Mouse (Mus musculus): ENCODE measurements around the gene Ropn1l. TPM values are rescaled to one million over a fixed set of nuclear protein-coding genes. Genes with fewer than 3 reads are reported as not detected.

Ropn1l gene
- total and polyA plus RNA-seq, 3 experiments: 0.96 to 1.7 TPM; not detected in 1

DNA sequence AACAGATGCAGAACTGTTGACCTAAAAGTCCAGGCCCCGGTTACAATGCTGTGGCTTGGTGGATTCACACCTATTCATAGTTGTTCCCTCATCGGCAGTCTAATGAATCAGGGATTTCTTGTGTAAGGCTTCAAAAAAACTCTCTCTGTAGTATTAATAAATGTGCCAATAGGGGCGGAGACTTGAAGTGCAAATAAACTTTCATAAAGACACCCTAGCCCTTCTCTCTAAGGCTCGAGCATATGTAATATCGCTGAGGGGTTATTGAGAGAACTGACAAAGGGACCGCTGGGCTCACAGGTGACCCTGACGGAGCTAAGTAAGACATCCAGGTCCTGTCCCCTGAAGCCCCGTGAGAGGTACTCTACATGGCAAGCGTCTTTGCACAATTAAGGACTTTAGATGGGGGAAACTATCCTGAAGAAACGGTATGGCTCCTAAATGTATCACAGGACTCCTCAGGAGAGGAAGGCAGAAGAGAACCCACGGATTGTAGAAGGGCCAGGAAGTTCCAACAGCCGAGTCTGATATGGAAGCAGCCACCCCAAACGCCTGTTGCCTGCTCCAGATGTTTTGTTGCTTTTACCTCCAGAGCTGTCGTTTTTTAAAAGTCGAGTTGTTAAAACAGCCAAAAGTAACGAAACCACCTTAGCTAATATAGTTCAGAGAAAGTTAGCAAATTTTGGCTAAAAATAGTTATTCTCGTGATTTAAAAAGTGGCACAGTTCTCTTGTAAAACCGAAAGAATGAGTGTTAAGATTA, 1.0 kb downstream of the Ropn1l start:
- no peaks in the 10 kb centered on the region for H3K9me3 ChIP-seq (replicated peaks; ENCODE audit: insufficient read depth, low read length)
- TF ChIP-seq TBP (IDR thresholded peaks at IDR 0.05; ENCODE audit: low read depth, low read length): no peak
- no peak for TF ChIP-seq POLR2AphosphoS5 (IDR thresholded peaks at IDR 0.05; ENCODE audit: borderline replicate concordance, low read depth, low read length)
- TF ChIP-seq USF1 (IDR thresholded peaks at IDR 0.05; ENCODE audit: low read depth, low read length): no peak
- no peak for TF ChIP-seq GABPA (IDR thresholded peaks at IDR 0.05; ENCODE audit: low read depth, low read length)
- no peak for TF ChIP-seq JUND (IDR thresholded peaks at IDR 0.05; ENCODE audit: low read depth, low read length)
- no peak for TF ChIP-seq E2F4 (IDR thresholded peaks at IDR 0.05; ENCODE audit: borderline replicate concordance, low read depth, low read length)
- TF ChIP-seq USF2 (IDR thresholded peaks at IDR 0.05; ENCODE audit: borderline replicate concordance in 1 of 2, insufficient read depth in 1 of 2, low read depth in 1 of 2, low read length in 2 of 2): no peak
- TF ChIP-seq ZMIZ1 (IDR thresholded peaks at IDR 0.05; ENCODE audit: low read depth, low read length): no peak; the same call in 1 of the 2 replicates
- TF ChIP-seq ETS1 (IDR thresholded peaks at IDR 0.05; ENCODE audit: low read depth, low read length): no peak
- no peak for TF ChIP-seq HCFC1 (IDR thresholded peaks at IDR 0.05; ENCODE audit: low read depth, low read length)
- TF ChIP-seq POLR2A (IDR thresholded peaks at IDR 0.05; ENCODE audit: control insufficient read depth in 1 of 2, insufficient read depth in 1 of 2, low read depth in 1 of 2, low read length in 2 of 2, poor library complexity in 1 of 2): no peak
- no peak for TF ChIP-seq MAX (IDR thresholded peaks at IDR 0.05; ENCODE audit: low read length)
- no peak for TF ChIP-seq POLR2AphosphoS2 (IDR thresholded peaks at IDR 0.05; ENCODE audit: low read length)
- no peak for TF ChIP-seq MAFK (IDR thresholded peaks at IDR 0.05; ENCODE audit: borderline replicate concordance, low read depth, low read length)
- 0 out of 2 replicates have a peak, but pooled peaks have one; percentile 44 for TF ChIP-seq UBTF (IDR thresholded peaks at IDR 0.05; ENCODE audit: borderline replicate concordance, insufficient read depth, low read depth, low read length)
- TF ChIP-seq MYC (IDR thresholded peaks at IDR 0.05; ENCODE audit: low read depth, low read length): peak; percentile 58; the same call in 1 of the 2 replicates
- no peak for TF ChIP-seq SIN3A (IDR thresholded peaks at IDR 0.05; ENCODE audit: low read length)
- no peak for TF ChIP-seq MEF2A (IDR thresholded peaks at IDR 0.05; ENCODE audit: extremely low read depth, insufficient replicate concordance, low read depth, low read length, poor library complexity, severe bottlenecking)
- peak; percentile 94 for TF ChIP-seq CHD1 (IDR thresholded peaks at IDR 0.05; ENCODE audit: low read depth, low read length)
- 0 out of 2 replicates have a peak, but pooled peaks have one; percentile 11 for TF ChIP-seq SMC3 (IDR thresholded peaks at IDR 0.05; ENCODE audit: low read depth, low read length)
- no peak for TF ChIP-seq BHLHE40 (IDR thresholded peaks at IDR 0.05; ENCODE audit: borderline replicate concordance, low read depth, low read length)
- TF ChIP-seq EP300 (IDR thresholded peaks at IDR 0.05; ENCODE audit: low read depth in 1 of 2, low read length in 2 of 2): peak in 1 of 2 experiments; percentile 35; a peak in 1 of 4 replicates
- 0 out of 2 replicates have a peak, but pooled peaks have one; percentile 3 for TF ChIP-seq ZNF384 (IDR thresholded peaks at IDR 0.05; ENCODE audit: low read depth, low read length)
- TF ChIP-seq CHD2 (IDR thresholded peaks at IDR 0.05; ENCODE audit: low read length): no peak
- H3K79me2 ChIP-seq (ENCODE audit: control insufficient read depth, insufficient read depth, low read length, poor library complexity): no peaks in the 10 kb centered on the region; the same call in 1 of the 2 replicates
- H3K27ac ChIP-seq (ENCODE audit: control insufficient read depth, low read depth, low read length): peak overlapping the region; percentile 72
- H3K36me3 ChIP-seq (ENCODE audit: control insufficient read depth in 1 of 2, insufficient read depth in 2 of 2, low read length in 2 of 2): peaks cover 0 to 25% of the 10 kb centered on the region in 2 experiments; a peak in 2 of 4 replicates
- peak overlapping the region; percentile 65 to 87 for H3K4me3 ChIP-seq (ENCODE audit: control insufficient read depth in 1 of 2, insufficient read depth in 1 of 2, low read depth in 2 of 2, low read length in 2 of 2)
- no peaks in the 10 kb centered on the region for H3K27me3 ChIP-seq (ENCODE audit: control insufficient read depth in 1 of 2, insufficient read depth in 2 of 2, low read length in 2 of 2)
- peaks cover 9 to 28% of the 10 kb centered on the region in 2 experiments for H3K4me1 ChIP-seq (ENCODE audit: control insufficient read depth in 1 of 2, insufficient read depth in 2 of 2, low read length in 2 of 2)
- peak overlapping the region; percentile 85 for H3K9ac ChIP-seq (ENCODE audit: control insufficient read depth, low read depth, low read length, poor library complexity, severe bottlenecking)
- peak; percentile 76 for DNase-seq (ENCODE audit: low read depth, low spot score)

Measured in MEL (cell line).